Mouse (Mus musculus): ENCODE measurements around the gene Twsg1.

- TF ChIP-seq CTCF (IDR thresholded peaks at IDR 0.05; ENCODE audit: control insufficient read depth, insufficient read depth, low read length) (no peak), POLR2A (IDR thresholded peaks at IDR 0.05; ENCODE audit: borderline replicate concordance, control insufficient read depth, low read depth, low read length) (no peak)
These were observed 48.7 kb downstream of the Twsg1 start for GRCm38 (mm10) chr17:65902281-65902680.
